Mouse (Mus musculus) spleen, postnatal 36 days (tissue): ENCODE results near the gene Pnck.

Source experiments
- DNase-seq, 2 experiments: peaks; one replicate each; pipeline ENCODE4 v3.0.0; 2022; ENCODE audit warnings: low spot score in 2 of 2, mixed read lengths in 1 of 2

Gene Pnck

DNA sequence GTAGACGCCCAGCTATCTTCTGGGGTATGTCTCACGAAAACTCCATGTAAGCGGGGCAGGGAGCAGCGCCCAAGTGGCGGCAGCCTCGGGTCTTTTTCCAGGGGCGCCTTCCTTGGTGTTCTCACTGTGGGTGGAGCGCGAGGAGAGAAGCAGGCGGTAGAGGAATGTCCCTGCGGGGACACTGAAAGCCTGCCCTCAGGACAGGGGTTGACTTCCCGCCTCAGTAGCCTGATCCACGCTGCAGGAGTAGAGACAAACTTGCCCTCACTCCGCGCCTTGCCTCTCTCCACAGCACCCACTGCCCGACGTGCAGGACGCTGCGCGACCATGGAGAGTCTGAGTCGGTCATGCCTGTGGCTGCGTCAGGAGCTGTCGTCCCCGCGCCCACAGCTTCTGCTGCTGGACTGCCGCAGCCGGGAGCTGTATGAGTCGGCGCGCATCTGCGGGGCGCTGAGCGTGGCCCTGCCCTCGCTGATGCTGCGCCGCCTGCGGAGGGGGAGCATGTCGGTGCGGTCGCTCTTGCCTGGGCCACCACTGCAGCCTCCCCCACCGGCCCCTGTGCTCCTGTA lies 19.9 kb downstream of the Pnck start:
- DNase-seq = no peak

DNA sequence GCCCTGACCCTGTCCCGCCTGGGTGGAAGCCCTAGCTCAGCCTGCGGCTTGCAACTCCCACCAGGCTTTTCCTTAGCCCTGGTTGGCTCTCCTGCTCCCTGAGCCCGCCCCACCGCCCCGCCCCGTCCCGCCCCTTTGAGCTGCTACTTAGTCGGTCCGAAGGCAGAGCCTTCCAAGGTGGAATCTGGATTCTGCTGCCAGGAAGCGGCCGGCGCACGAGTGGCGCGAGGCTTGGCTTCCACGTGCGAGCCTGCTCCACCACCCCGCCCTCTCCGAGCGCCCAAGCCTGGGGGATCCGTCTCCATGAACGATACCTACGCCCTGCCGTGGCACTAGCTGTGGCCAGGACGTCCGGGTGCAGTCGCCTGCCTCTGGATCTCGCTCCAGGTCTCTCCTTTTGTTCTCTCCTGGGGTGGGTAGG lies 20.7 kb downstream of the Pnck start, which contains the start of gene Dusp9:
TSS of gene Dusp9 (plus strand) at position 165 of the 421 bp plus-strand sequence.
- no peak for DNase-seq

DNA sequence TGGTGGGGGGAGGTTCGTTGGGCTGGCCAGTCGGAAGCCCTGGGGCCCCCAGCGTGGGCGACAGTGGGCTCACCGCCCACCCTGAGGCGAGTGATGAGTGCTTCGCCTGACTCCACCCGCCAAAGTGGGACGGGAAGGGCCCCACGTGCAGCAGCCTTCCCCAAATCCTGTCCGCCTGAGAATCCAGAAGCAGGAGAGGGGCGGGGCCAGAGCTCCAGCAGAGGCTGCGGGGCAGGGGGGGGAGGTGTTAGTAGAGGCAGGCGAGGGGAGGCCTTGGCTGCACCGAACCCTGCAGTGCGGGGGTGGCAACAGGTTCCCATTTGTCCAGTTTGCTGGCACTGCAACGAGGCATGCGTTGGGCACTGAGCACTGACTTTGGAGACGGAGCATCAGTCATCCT lies 22.5 kb downstream of the Pnck start:
- DNase-seq = no peak

DNA sequence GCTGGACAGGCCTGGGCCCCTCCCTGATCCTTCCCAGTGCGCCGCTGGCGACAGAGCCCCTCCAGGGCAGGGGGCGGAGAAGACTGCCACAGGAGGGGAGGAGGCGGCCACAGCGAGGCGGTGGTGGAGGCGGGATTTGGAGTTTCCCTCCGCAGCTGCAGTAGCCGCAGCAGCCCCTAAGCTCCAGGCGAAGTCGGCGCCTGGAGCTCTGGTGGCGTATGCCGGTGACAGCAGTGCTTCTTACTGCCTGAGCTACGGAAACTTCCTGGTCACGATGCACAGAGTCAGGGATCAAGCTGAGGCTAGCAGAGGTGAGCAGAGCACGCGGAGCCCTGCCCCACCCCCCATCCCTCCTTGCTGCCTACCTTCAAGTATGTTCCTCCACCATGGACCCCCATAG lies 24.5 kb downstream of the Pnck start:
- no peak for DNase-seq

DNA sequence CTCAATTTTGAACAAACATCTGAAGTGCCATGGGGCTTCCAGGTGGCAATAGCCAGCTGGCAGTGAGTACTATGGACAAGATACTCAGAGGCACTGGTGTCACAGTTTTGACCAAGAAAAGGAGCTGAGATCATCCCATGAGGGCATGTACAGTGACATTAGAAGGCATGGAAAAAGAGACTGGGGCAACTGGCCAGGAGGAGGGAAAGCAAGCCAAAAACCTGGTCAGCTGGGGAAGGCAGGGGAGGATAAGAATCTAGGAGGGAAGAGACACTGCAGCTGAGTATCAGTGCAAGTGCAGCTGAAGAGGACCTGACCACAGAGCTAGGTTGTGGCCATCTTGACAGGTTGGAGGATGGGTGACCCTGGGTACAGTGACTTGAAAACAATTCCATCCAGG lies 32.9 kb downstream of the Pnck start:
- DNase-seq = no peak

DNA sequence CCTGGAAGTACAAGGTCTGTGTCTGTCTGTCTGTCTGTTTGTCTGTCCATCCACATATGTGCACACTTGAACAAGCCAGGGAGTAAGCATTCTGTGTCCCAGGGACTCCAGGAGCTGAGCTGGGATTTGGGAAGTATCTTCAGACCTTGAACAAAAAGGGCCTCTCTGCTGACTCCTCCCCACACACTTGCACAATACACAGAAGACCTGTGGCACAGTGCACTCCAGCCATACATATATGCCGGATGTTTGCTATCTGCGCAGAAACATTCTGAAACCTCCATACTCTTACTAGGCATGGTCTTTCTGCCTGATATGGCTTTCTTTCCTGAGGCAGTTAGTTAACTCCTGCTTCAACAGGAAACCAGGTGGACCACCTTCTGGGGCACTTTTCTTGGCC lies 40.0 kb downstream of the Pnck start:
- no peak for DNase-seq

DNA sequence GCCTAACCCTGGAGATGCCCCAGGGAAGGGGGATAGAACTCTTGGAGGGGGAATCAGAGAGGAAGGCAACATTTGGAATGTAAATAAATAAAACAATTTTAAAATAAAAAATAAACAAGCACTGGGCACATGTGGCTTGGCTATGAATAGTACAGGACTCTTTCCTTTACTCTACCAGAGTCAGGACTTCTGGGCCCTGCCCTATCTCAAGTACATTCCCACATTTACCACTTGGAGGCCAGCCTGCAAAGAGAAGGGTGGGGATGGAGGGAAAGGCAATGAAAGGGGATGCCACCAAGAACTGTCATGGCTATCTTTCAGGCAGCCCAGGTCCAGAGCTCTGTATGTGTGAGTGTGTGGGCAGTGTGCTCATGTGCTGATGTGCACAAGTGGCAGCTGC lies 40.5 kb downstream of the Pnck start:
- DNase-seq = no peak

DNA sequence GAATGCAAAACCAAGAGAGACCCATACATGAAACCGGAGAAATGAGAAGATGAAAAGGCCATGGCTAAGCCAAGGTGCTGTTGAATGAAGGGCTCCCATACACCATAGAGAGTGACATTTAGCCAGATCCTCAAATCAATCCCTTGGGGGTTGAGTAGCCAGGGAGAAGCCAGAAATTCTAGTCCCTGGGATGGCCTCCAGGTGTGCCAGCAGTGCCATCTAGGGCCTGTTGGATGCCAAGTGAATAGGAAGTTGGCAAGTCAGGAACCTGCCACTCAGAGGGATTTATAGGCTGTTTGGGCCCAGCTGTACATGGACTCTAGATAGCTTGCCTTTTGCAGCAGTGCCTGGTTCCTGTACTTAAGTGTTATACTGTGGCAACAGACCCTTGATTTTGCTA lies 44.0 kb downstream of the Pnck start:
- DNase-seq = no peak

DNA sequence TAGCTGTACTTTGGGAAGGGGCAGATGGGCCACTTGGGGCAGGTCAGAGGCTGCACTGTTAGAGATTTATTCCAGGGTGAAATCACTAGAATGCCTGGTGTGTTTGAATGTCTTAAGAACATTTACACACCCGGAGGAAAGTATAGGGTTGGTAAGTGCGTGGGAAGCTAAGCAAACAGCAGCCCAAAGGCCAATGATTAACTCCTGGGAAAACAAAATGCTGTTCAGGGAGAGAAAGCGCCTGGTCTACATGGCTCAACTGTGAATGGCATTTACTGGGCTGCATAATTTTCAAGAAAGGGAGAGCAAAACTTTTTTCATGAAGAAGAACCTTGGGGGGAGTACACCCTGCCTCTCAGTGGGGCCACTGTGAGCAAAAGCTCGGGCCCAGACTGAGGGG lies 46.3 kb downstream of the Pnck start:
- DNase-seq = no peak
